Mouse (Mus musculus) embryonic stem cell, embryonic (primary cell): ENCODE data around the gene Akr1b3.
"Not testable (repeated sequence)": the region's sequence is repeated elsewhere in the genome, so short reads cannot be mapped to it uniquely, and the experiment has no call there.

Experiments
- CTCF ChIA-PET, 4 experiments: fragments of 300-600 bp in 2 of 4; fragments of 350-600 bp in 2 of 4; sonication (Branson Sonifier 250); formaldehyde crosslinking; loops; one replicate each; lab custom pipeline; 2022; ENCODE audit warnings: inconsistent platforms in 2 of 4; lab: Charles Lee
- POLR2A ChIA-PET, 4 experiments: fragments of 300-600 bp in 2 of 4; fragments of 350-600 bp in 2 of 4; sonication (Branson Sonifier 250); formaldehyde crosslinking; loops; one replicate each; lab custom pipeline; 2022; ENCODE audit warnings: antibody characterized with exemption in 4 of 4, inconsistent platforms in 1 of 4; lab: Charles Lee

Akr1b3 gene

DNA sequence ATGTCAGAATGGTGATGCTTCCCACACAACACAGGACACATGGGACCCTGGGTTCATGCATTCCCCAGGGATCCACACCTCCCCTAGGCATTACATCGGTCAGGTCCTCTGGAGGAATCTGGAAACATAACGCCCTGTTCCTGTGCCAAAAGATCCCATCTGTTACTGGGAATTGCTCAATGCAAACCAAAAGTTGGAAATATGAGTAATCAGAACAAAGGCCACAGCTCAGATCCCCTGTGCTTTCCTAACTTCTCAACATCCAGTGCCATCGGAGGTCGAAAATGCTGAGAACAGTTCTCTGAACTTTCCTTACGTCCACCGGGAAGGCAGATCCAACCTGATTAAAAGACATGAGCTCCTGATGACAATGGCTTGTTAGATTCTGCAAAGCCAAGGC is 26.1 kb upstream of the Akr1b3 start:
- POLR2A ChIA-PET, result interaction anchor here in 3 of 4 experiments (0.6 to 4.5 kb wide), 26 partner anchors 8 to 470 kb away, joined by 3 to 59 read pairs (median 6); partner anchors contain the start of genes Akr1b3 (in 3 of the 3), Akr1b8 (in 2 of the 3) and Bpgm (in 1 of the 3)
- CTCF ChIA-PET, result interaction anchor here in 3 of 4 experiments (0.6 to 5.9 kb wide), 12 partner anchors 11 to 579 kb away, joined by 3 to 118 read pairs (median 5); partner anchors contain the start of genes Akr1b8 (in 2 of the 3) and Akr1b3 (in 1 of the 3)

DNA sequence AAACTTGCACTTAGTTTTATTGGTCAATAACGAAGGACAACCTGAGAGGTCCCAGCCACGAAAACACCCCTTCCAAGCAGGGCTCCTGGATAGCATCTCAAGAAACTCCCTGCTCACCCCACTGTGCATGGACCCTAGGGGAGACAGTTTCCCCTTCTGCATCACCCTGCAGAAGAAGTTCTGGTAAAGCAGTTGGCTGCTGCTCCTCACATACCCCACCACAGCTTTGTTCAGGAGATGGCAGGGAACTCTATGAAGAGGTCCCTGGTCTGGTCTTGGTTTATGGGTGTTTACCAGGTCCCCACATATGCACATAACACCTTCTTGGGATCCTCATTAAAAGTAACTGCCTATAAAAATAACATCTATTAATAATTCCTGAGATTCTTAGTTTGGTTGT is 25.2 kb upstream of the Akr1b3 start:
- ChIA-PET CTCF (no interaction called here), POLR2A (interaction anchor here in 2 of 4 experiments (1.1 to 1.5 kb wide), 4 partner anchors 10 to 38 kb away, joined by 3 to 6 read pairs (median 4); partner anchors contain the start of gene Akr1b8 (in 1 of the 2))

DNA sequence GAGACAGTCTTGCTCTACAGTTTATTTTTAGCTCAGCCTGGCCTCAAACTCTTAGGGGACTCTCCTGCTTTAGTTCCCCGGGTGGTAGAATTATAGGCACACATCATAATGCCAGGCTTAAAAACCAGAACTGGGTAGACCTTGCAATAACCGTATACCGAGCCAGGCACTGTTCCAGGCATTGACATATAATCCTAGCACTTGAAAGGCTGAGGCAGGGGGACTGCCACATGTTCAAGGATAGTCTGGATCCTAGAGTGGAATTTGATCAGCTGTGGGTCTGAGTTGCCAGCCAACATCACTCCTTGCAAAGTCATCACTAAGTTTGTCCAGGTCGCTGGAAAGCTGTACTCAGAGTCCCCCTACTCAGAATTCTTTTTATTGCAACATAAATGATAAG is 24.7 kb upstream of the Akr1b3 start:
- CTCF ChIA-PET, result no interaction called here

DNA sequence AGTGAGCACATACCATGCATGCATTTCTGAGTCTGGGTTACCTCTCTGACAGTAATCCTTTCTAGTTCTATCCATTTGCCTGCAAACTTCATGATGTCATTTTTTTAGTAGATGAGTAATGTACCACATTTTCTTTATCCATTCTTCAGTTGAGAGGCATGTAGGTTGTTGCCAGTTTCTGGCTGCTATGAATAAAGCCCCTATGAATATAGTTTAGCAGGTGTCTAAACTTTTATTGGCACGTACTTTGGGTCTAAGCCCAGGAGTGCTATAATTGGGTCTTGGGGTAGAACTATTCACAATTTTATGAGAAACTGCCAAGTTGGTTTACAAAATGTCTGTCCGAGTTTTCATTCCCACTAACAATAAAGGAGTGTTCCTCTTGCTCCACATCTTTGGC is 20.5 kb upstream of the Akr1b3 start:
- ChIA-PET CTCF (no interaction called here), POLR2A (interaction anchor here in 2 of 4 experiments (0.5 to 5.2 kb wide), 4 partner anchors 10 to 21 kb away, joined by 3 to 23 read pairs (median 6); partner anchors contain the start of genes Akr1b3 (in 2 of the 2) and Akr1b8 (in 1 of the 2))

More for the DNA sequence above, 24.7 kb upstream of the Akr1b3 start:
- POLR2A ChIA-PET, result interaction anchor here in 2 of 4 experiments (1.0 to 1.5 kb wide), 3 partner anchors 10 to 171 kb away, joined by 3 to 6 read pairs (median 4); no protein-coding TSS in a partner anchor

DNA sequence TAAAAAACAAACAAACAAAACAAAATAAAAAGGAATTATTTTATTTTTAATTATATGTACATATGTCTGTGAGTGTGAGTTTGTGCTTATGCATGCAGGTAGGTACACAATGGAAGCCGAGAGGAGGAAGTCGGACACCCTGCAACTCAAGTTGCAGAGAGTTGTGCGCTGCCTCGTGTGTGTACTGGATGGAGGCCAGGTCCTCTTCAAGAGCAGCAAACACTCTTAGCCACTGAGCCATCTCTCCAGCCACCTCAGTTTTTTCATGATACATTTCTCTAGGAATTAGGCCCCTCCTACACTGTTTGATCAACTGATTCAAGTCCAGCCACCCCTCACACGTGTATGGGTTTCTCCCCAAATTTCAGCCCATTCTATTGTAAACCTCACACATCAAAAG is 17.4 kb upstream of the Akr1b3 start:
- CTCF ChIA-PET, result no interaction called here
- POLR2A ChIA-PET, result interaction anchor here in 1 of 4 experiments (3.0 to 5.2 kb wide), 2 partner anchors 11 to 18 kb away, joined by 17 to 23 read pairs; partner anchors contain the start of gene Akr1b3

DNA sequence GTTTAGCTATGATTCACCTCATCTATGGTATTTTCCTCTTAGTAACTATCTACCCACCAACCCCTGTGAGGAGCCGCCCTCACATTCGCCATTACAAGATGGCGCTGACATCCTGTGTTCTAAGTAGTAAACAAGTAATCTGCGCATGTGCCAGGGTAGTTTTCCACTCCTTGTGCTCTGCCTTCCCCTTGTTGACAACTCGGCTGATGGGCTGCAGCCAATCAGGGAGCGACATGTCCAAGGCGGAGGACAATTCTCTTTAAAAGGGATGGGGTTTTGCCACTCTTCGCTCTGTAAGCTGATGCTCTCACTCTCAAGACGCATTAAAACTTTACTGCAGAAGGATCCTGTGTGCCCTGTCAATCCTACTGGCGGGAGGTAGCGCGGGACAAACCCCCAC is 14.5 kb upstream of the Akr1b3 start:
- POLR2A ChIA-PET, result interaction anchor here (0.6 to 3.7 kb wide), 10 partner anchors 11 to 1483 kb away, joined by 3 to 17 read pairs (median 3); partner anchors contain the start of gene Akr1b3 (in 1 of the 4)
- CTCF ChIA-PET, result not testable (repeated sequence)

DNA sequence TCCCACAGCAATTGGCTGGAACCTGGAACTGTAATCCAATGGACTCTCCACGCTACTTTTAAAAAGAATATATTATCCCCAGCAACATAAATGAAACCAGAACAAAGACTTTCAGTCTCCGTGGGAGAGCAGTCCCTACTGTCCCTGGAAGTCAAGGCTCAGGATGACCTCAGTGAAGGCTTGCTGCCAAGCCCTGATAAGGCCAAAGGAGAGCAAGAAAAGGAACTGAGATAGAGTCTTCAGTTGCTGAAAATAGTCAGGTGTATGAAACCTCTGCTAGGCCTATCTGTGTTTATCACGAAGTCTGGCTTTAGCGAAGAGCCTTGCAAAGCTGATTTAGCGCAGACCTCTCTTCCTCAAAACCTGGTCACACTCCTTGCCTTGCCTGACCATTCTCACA is 14.1 kb upstream of the Akr1b3 start:
- ChIA-PET POLR2A (interaction anchor here in 3 of 4 experiments (0.6 to 3.7 kb wide), 14 partner anchors 8 to 1483 kb away, joined by 3 to 17 read pairs (median 4); partner anchors contain the start of gene Akr1b3 (in 1 of the 3)), CTCF (no interaction called here)

DNA sequence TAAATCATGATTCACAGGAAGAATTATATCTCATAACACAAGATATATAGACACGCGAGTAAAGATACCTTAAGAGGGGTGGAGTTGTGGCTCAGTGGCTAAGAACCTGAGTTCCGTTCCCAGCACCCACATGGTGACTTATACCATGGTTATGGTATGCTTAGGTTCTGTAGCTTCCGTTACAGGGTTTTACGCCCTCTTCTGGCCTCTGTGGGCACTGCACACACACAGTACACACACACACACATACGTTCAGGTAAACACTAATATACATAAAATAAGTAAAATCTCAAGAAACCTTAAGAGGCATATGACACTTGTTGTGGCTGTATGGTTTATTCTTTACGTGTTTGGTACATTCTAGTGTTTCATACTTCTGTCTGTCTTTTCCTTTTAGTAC is 4.8 kb upstream of the Akr1b3 start:
- POLR2A ChIA-PET, result interaction anchor here in 3 of 4 experiments (1.0 to 2.6 kb wide), 7 partner anchors 9 to 24 kb away, joined by 3 to 8 read pairs (median 4); no protein-coding TSS in a partner anchor
- CTCF ChIA-PET, result interaction anchor here in 3 of 4 experiments (0.7 to 1.4 kb wide), 2 partner anchors 22 to 24 kb away, joined by 3 to 4 read pairs (median 3); no protein-coding TSS in a partner anchor

DNA sequence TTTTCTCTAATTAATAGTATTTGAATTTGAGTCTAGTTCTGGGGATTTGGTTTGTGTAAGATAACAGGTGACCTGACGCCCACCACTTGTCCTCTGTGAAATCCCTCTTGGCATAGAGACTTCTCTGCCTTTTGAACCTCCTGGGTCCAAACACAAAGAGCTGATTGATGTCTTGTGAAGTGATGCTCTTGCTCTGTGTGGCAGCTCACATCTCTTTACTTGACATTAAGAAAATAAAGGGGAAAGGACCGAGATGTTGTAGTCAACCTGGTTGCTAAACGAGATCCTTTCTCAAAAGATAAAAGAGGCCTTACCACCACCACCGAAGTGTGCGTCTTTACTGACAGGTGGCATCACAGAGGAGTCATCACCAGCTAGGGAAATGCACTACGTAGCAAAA is 1.4 kb upstream of the Akr1b3 start:
- POLR2A ChIA-PET, result interaction anchor here in 2 of 4 experiments (0.6 to 5.4 kb wide), 4 partner anchors 11 to 559 kb away, joined by 3 to 59 read pairs (median 4); partner anchors contain the start of gene Cyren (in 1 of the 2)
- CTCF ChIA-PET, result no interaction called here

DNA sequence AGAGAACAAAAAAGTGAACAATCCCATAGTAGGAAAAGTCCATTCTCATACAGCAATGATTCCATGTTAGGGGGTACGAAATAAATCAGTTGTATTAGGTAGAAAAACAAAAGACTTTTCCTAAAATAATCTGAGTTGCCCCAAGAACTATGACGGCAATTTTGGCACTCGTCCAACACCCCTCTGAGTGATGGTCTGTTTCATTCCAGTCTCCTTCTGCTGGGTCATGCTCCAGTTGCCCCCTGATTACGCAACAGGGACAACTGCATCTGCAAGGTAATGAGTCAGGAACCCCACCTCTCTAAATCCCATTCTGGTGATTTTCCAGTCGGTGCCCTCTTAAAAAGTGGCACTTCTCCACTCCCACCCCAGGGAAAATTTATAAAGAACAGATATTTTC is 894 bp upstream of the Akr1b3 start:
- POLR2A ChIA-PET, result interaction anchor here in 3 of 4 experiments (0.7 to 5.7 kb wide), 16 partner anchors 10 to 744 kb away, joined by 3 to 59 read pairs (median 8); partner anchors contain the start of gene Cyren (in 1 of the 3)
- CTCF ChIA-PET, result interaction anchor here in 2 of 4 experiments (1.6 to 2.1 kb wide), 3 partner anchors 25 to 28 kb away, joined by 3 to 9 read pairs (median 7); no protein-coding TSS in a partner anchor

DNA sequence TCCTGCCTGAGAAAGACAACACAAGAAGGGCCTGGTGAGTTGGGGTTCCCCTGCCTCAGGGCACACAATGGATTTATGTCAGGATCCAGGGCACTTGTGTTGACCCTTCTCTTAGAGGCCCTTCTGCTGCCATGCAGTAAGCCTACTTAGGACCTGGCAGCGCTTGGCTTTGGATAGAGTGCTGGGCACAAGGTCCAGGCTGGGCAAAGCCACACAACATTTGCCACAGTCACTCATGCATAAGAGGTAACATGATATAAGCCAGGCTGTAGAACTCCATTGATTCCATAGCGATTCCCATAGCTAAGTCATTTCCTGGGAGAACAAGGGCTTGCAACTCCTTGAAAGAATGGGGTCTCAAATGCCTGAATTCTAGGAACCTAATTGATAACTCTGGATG is 3.4 kb downstream of the Akr1b3 start:
- ChIA-PET CTCF (interaction anchor here in 2 of 4 experiments (0.6 to 1.1 kb wide), 2 partner anchors 9 to 31 kb away, joined by 3 read pairs; no protein-coding TSS in a partner anchor), POLR2A (interaction anchor here in 3 of 4 experiments (0.6 to 5.7 kb wide), 8 partner anchors 8 to 608 kb away, joined by 3 to 59 read pairs (median 4); no protein-coding TSS in a partner anchor)

DNA sequence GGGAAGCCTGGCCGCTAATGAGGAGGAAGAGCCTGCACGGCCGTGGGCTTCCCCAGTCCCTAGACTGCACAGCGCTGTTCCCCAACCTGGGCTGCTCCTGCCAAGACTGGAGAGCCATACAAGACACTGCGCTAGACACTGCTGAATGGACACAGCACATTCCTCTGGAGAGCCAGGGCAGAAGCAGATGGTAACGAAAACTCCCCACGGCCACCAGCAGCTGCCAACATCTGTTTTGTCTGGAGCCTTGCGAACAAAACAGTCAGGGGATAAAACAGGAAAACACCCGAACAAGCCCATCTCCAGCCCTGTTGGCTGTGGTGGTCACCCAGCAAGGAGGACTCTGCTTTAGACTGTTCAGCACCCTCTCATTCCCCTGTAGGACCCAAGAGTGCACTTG is 3.9 kb downstream of the Akr1b3 start:
- ChIA-PET POLR2A (interaction anchor here in 3 of 4 experiments (0.6 to 5.7 kb wide), 9 partner anchors 7 to 608 kb away, joined by 3 to 59 read pairs (median 4); no protein-coding TSS in a partner anchor), CTCF (interaction anchor here in 3 of 4 experiments (0.6 to 1.1 kb wide), 3 partner anchors 9 to 32 kb away, joined by 3 read pairs; no protein-coding TSS in a partner anchor)

DNA sequence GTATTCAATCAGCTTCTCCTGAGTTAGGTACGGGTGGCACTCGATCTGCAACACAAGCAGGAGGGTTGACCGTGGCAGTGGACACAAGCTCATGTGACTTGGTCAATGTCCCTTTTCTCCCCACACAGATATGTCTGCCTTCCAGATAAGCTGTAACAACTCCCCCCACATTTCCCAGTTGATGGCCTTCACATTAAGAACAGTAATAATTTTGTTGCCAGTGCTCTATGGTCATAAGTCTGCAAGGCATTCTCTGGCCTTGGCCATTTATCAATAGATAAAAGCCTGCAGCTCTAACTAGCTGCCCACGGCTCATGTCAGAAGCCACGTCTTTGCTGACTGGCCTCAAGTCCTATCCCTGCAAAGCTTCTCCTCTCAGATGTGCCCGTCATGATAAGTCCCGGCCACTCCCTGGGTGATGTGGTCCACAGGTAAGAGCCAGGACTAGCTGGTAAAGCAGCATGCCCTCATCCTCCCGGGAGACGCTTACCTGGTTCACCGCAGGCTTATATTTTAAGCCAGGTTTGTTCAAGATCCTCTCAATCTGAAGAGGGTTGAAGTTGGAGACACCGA is 7.2 kb downstream of the Akr1b3 start:
- POLR2A ChIA-PET, result interaction anchor here in 2 of 4 experiments (1.2 to 2.2 kb wide), 4 partner anchors 11 to 133 kb away, joined by 3 to 8 read pairs (median 6); partner anchors contain the start of gene Slc35b4 (in 1 of the 2)

DNA sequence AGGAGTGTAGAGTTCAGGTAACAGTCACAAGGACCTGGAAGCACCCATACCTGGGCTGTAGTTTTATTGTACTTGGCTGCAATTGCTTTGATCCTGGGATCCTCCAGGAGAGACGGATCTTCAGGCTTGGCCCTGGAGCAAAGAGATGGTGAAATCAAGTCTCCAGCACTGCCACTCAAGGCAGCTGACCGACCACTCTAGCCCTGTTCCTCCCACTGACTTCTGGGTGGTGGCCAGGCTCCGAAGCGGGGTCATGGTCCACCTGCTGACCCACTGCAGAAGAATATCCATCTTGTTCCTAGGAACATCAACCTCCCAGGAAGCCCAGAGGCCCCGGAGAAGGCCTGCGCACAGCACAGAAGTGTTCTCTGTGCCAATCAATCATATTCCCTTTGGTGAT is 7.8 kb downstream of the Akr1b3 start:
- CTCF ChIA-PET, result no interaction called here
- POLR2A ChIA-PET, result interaction anchor here in 2 of 4 experiments (0.8 to 7.4 kb wide), 9 partner anchors 6 to 133 kb away, joined by 3 to 54 read pairs (median 4); partner anchors contain the start of genes Akr1b3 (in 2 of the 2) and Slc35b4 (in 2 of the 2)

More for the DNA sequence above, 7.2 kb downstream of the Akr1b3 start:
- CTCF ChIA-PET, result no interaction called here

DNA sequence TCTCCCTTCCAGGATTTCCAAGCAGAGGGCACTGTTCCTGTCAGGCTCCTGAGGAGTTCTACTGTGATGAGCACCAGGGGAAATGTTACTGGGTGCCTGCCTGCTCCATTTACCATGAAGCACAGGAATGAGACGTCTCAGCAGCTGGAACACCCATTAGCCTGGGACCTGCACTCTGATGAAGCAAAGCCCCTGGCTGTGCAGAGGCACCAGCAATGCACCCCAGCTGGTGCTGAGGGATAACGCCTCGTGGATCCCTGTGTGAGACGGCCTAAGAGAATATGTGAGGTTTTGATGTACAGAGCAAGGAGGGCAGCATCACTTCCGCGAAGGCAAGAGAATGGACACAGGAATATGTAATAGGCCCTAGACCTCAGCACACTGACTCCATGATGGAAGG is 10.5 kb downstream of the Akr1b3 start:
- ChIA-PET POLR2A (interaction anchor here in 3 of 4 experiments (0.8 to 7.4 kb wide), 5 partner anchors 8 to 39 kb away, joined by 3 to 59 read pairs (median 22); partner anchors contain the start of gene Akr1b3 (in 2 of the 3)), CTCF (interaction anchor here in 1 of 4 experiments (0.9 kb wide), 1 partner anchor 37 kb away, joined by 4 read pairs; no protein-coding TSS in a partner anchor)

DNA sequence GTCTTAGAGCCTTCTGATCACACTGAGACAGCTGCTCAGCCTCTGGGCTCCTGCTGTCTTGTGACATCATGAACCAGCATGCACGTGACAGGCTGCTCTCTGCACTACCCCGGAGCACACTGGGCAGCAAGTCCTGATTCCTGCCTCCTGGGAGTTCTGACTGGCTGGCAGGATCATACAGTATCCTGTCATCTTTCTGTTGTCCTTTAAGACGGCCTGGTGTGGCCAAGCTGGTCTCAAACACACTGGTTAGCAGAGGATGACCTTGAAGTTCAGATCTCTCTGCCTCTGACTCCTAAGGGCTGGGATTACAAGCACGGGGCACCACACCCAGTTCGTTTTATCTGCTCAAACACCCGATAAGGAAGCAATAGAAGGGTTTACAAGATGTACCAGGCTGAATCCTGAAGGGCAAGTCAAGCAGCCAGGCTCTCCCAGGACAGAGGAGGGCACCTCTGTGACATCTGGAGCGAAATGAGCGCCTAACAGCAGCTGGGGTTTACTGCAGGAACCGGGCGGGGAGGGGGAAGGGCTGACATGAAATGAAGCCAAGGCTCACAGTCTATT is 12.5 kb downstream of the Akr1b3 start:
- ChIA-PET CTCF (interaction anchor here in 3 of 4 experiments (0.5 to 1.4 kb wide), 4 partner anchors 12 to 41 kb away, joined by 3 to 8 read pairs (median 4); partner anchors contain the start of gene Akr1b3 (in 1 of the 3)), POLR2A (interaction anchor here in 3 of 4 experiments (0.7 to 7.4 kb wide), 12 partner anchors 9 to 171 kb away, joined by 3 to 59 read pairs (median 6); partner anchors contain the start of genes Akr1b3 (in 3 of the 3) and Bpgm (in 1 of the 3))

DNA sequence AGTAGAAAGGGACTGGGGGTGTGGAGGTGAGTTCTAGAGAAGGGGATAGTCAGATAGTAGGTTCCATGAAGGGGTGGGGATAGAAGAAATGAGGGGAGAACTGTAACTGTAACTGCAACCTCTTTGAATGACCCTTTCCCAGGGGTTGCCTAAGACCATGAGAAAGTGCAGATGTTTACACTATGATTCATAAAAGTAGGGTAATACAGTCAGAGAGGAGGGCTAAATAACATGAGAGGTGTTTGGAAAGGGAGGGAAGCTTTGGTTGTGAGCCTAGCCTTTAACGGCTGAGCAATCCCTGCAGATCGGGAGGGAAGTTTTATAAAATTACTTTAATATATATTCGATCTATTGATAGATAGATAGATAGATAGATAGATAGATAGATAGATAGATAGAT is 20.2 kb downstream of the Akr1b3 start:
- POLR2A ChIA-PET, result interaction anchor here in 2 of 4 experiments (1.3 to 1.8 kb wide), 3 partner anchors 18 to 47 kb away, joined by 3 to 6 read pairs (median 4); partner anchors contain the start of gene Akr1b3 (in 1 of the 2)
- CTCF ChIA-PET, result interaction anchor here in 1 of 4 experiments (1.7 kb wide), 1 partner anchor 49 kb away, joined by 5 read pairs; no protein-coding TSS in a partner anchor
